Mouse (Mus musculus): ENCODE data around the gene Tprkb.
"Not testable (repeated sequence)": the region's sequence is repeated elsewhere in the genome, so short reads cannot be mapped to it uniquely, and the experiment has no call there.

The Tprkb gene

DNA sequence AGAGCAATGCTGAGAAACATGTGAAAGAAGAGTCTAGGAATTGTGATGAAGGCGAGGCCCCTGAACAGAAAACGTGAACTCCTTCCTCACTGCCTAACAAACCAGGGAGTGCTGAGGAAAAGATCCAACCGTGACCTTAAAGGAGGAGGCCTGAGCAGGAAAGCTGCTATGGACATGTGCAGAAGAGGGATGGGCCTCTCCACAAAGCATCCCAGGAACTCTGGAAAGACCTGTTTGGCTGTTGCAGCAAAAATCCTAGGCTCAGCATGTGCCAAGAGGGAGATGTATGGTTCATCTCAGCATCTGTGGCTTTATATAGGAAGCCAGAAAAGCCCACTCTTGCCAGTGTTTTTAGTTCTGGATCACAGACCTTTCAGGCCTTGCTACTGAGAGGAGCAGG is 61.0 kb downstream of the Tprkb start:
- DNase-seq (ENCODE audit: inconsistent age in 2 of 2, low spot score in 1 of 2), result no peak

DNA sequence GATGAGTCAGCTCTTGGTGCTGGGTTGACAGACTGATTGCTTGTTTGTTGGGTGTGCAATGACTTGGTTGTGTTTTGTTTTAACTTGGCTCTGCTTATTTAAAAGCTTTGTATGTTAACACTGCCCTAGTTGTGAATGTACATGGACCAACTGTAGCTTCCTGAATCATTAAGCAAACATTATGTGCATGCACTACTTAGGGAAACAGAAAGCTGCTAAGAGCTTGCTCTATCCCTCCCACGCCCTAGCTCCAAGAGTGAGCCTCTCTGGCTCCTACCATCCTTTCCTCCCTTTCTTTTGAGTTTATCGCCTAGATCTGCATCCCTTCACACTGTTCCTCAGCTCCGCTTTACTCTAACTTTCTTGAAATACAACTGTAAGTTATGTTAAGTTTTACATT is 61.7 kb downstream of the Tprkb start:
- no peak for DNase-seq (ENCODE audit: inconsistent age in 2 of 2, low spot score in 1 of 2)

GRCm38 (mm10) chr6:85974941-85975617 is 63.4 kb downstream of the Tprkb start:
- no peak for DNase-seq (ENCODE audit: inconsistent age in 2 of 2, low spot score in 1 of 2)

GRCm38 (mm10) chr6:85975761-85976160 is 64.1 kb downstream of the Tprkb start:
- DNase-seq (ENCODE audit: inconsistent age in 2 of 2, low spot score in 1 of 2), result no peak

GRCm38 (mm10) chr6:85976242-85976641 is 64.6 kb downstream of the Tprkb start:
- no peak for DNase-seq (ENCODE audit: inconsistent age in 2 of 2, low spot score in 1 of 2)

GRCm38 (mm10) chr6:85978736-85979135 is 67.1 kb downstream of the Tprkb start:
- DNase-seq (ENCODE audit: inconsistent age in 2 of 2, low spot score in 1 of 2), result not testable (repeated sequence)
